In genomic region chr16:84985340-84985739, GRCm38 (mm10) we compare ENCODE assay signal across 15 mouse cellular contexts.
"Had no signal": no experiment of that assay in that cellular context is flagged by ENCODE, and none has a peak within 500 bp of the region (broad histone marks: within the 10 kb centered on the region; RNA-seq: fewer than 3 reads in every experiment).

No protein-coding gene starts in this region.

- H3K27ac ChIP-seq: limb, embryonic 12.5 days; liver, embryonic 13.5 days; midbrain, embryonic 10.5 days; neural tube, embryonic 13.5 days; stomach, postnatal 0 days had no signal

- H3K4me2 ChIP-seq: limb, embryonic 12.5 days; liver, embryonic 13.5 days; neural tube, embryonic 13.5 days had no signal

- DNase-seq: kidney, adult 8-10 months; kidney, postnatal 25 days; liver; liver, embryonic 13.5 days; liver, postnatal 0 days; midbrain, embryonic 14.5 days; right cerebral cortex, adult 18-20 months; right cerebral cortex, postnatal 25 days; thymus, postnatal 4 days had no signal

- H3K4me1 ChIP-seq: liver, embryonic 13.5 days had no signal

- ATAC-seq: inflammation-experienced regulatory T-cells, adult 6 months; intestine, postnatal 0 days; liver, postnatal 0 days had no signal

- H3K9ac ChIP-seq: limb, embryonic 12.5 days; liver, embryonic 13.5 days; liver, postnatal 0 days; neural tube, embryonic 13.5 days had no signal

- H3K27me3 ChIP-seq: limb, embryonic 12.5 days; liver, embryonic 13.5 days; neural tube, embryonic 13.5 days had no signal

- H3K9me3 ChIP-seq: limb, embryonic 12.5 days; liver, embryonic 13.5 days; midbrain, embryonic 10.5 days; neural tube, embryonic 13.5 days had no signal

- H3K36me3 ChIP-seq: liver, embryonic 13.5 days had no signal

- H3K4me3 ChIP-seq: limb, embryonic 12.5 days; liver, embryonic 13.5 days; midbrain, embryonic 10.5 days; neural tube, embryonic 13.5 days had no signal
